Mouse (Mus musculus): ENCODE measurements around the gene Olfr1259.

- TF ChIP-seq POLR2A (IDR thresholded peaks at IDR 0.05; ENCODE audit: borderline replicate concordance, extremely low read depth, insufficient read depth, insufficient read length, poor library complexity, severe bottlenecking), result no peak
- no peak for TF ChIP-seq CTCF (IDR thresholded peaks at IDR 0.05; ENCODE audit: borderline replicate concordance, extremely low read depth, insufficient read depth, insufficient read length)
Measured at GRCm38 (mm10) chr2:89927009-89927408, 21.5 kb downstream of the Olfr1259 start, which contains the start of gene Olfr1258.

Data from brain, embryonic 14.5 days (tissue).